Mouse (Mus musculus) liver, adult 2 months (tissue): Measurements from ENCODE around the gene Zfp423. TPM values are rescaled to one million over a fixed set of nuclear protein-coding genes. Genes with fewer than 3 reads are reported as not detected.
A peak's percentile ranks its signal among the peaks of the same experiment; 100 is the strongest.

Experiments used
- DNase-seq: peaks from one replicate; pipeline ENCODE4 v3.0.0-alpha.2; 2011; ENCODE audit warnings: low read depth, low spot score; ENCODE audit errors: extremely low read depth
- H3K27ac ChIP-seq: fragments of 200-500 bp; replicated peaks from 2 replicates; pipeline ENCODE4 v1.5.1; 2012; ENCODE audit warnings: low read depth, mild to moderate bottlenecking, control low read depth, inconsistent platforms, low read length; ENCODE audit not compliant: insufficient read depth
- H3K27me3 ChIP-seq: fragments of 200-500 bp; 2 replicates; pipeline ENCODE4 v1.6.1; 2012; ENCODE audit warnings: mild to moderate bottlenecking, moderate library complexity, low read length, inconsistent platforms; ENCODE audit not compliant: control insufficient read depth, insufficient read depth
- H3K36me3 ChIP-seq: fragments of 200-500 bp; 2 replicates; pipeline ENCODE4 v1.6.1; 2012; ENCODE audit warnings: low read length, inconsistent platforms; ENCODE audit not compliant: control insufficient read depth, insufficient read depth
- H3K4me1 ChIP-seq: fragments of 200-500 bp; 2 replicates; pipeline ENCODE4 v1.6.1; 2011; ENCODE audit warnings: low read length; ENCODE audit not compliant: control insufficient read depth, insufficient read depth
- H3K4me3 ChIP-seq: fragments of 200-500 bp; 2 replicates; pipeline ENCODE4 v1.5.1; 2011; ENCODE audit warnings: low read depth, mild to moderate bottlenecking, control low read depth, low read length, moderate library complexity; ENCODE audit not compliant: insufficient read depth
- H3K79me2 ChIP-seq: fragments of 200-500 bp; 2 replicates; pipeline ENCODE4 v1.6.1; 2012; ENCODE audit warnings: inconsistent platforms, mild to moderate bottlenecking, low read length, moderate library complexity; ENCODE audit not compliant: control insufficient read depth, insufficient read depth
- H3K9ac ChIP-seq: fragments of 200-500 bp; 2 replicates; pipeline ENCODE4 v1.6.1; 2012; ENCODE audit warnings: low read depth, mild to moderate bottlenecking, control low read depth, inconsistent platforms, low read length
- CTCF ChIP-seq: fragments of 200-500 bp; IDR thresholded peaks from 2 replicates; pipeline ENCODE4 v1.5.1; 2011; ENCODE audit warnings: low read depth, low read length, control low read depth
- POLR2A ChIP-seq: fragments of 200-500 bp; IDR thresholded peaks from 2 replicates; pipeline ENCODE4 v1.6.1; 2011; ENCODE audit warnings: low read length, control low read depth; ENCODE audit not compliant: insufficient read depth; ENCODE audit errors: extremely low read depth
- WGBS: fragments of 180-500 bp; shearing (Covaris S2); methylation state at CpG from one replicate; pipeline ENCODE4 v1.1.7; 2018; 5-methylcytosine and 5-hydroxymethylcytosine counted together
- polyA plus RNA-seq: library from polyadenylated mRNA; depleted of rRNA; stranded (reverse); fragments of >200 nt; gene quantifications from 2 replicates; pipeline ENCODE4 v1.2.3, GENCODE M21; 2012
- total RNA-seq: library from RNA; depleted of rRNA; stranded (reverse); fragments of >200 nt; gene quantifications from 2 replicates; pipeline ENCODE4 v1.2.3, GENCODE M21; 2014

Zfp423 gene
- total and polyA plus RNA-seq, 2 experiments: 0.18 to 0.31 TPM

DNA sequence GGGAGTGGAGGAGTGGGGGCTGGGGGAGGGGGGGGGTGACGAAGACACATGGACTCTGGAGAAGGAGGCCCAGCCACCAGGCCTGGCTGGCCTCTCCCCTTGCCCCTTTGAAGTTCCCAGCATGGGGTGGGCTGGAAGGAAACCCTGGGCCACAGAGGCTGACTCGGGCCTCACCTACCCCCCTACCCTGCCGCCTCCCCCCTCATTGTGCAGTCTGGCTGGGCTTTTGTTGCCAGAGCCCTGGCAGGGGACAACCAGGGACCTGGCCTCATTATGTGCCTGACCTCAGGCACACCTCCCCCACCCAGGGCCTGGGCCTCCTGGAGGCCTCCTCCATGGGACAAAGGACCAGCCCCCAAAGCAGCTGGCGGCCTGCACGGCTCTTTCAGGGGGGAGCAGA is 127.8 kb downstream of the Zfp423 start:
- no peak for DNase-seq
- Histone ChIP-seq H3K4me3 (no peak overlapping the region), H3K27me3 (no peaks in the 10 kb centered on the region), H3K9ac (no peak overlapping the region), H3K36me3 (no peaks in the 10 kb centered on the region), H3K79me2 (no peaks in the 10 kb centered on the region), H3K27ac (no peak overlapping the region), H3K4me1 (no peaks in the 10 kb centered on the region)
- WGBS: 56% methylated on average over 5 of the region's 5 CpGs
- TF ChIP-seq POLR2A (no peak), CTCF (no peak)

- Histone ChIP-seq H3K27ac (no peak overlapping the region), H3K4me3 (no peak overlapping the region), H3K36me3 (no peaks in the 10 kb centered on the region), H3K9ac (no peak overlapping the region), H3K27me3 (no peaks in the 10 kb centered on the region), H3K4me1 (no peaks in the 10 kb centered on the region), H3K79me2 (no peaks in the 10 kb centered on the region)
- DNase-seq: no peak
- TF ChIP-seq CTCF (no peak), POLR2A (no peak)
- WGBS: 50% methylated on average over 9 of the region's 9 CpGs
Measured at GRCm38 (mm10) chr8:87831116-87831515, 128.3 kb downstream of the Zfp423 start.

GRCm38 (mm10) chr8:87830200-87830599 is 129.2 kb downstream of the Zfp423 start:
- no peaks in the 10 kb centered on the region for H3K4me1 ChIP-seq
- no peaks in the 10 kb centered on the region for H3K27me3 ChIP-seq
- H3K27ac ChIP-seq: no peak overlapping the region
- DNase-seq: no peak
- no peak overlapping the region for H3K4me3 ChIP-seq
- 0 out of 2 replicates have a peak, but pooled peaks have one; percentile 27 for TF ChIP-seq CTCF
- TF ChIP-seq POLR2A: no peak
- no peak overlapping the region for H3K9ac ChIP-seq
- no peaks in the 10 kb centered on the region for H3K79me2 ChIP-seq
- H3K36me3 ChIP-seq: no peaks in the 10 kb centered on the region
- 33% methylated on average over 6 of the region's 6 CpGs for WGBS

GRCm38 (mm10) chr8:87826013-87826660 is 133.3 kb downstream of the Zfp423 start:
- DNase-seq: no peak
- Histone ChIP-seq H3K4me1 (no peaks in the 10 kb centered on the region), H3K9ac (no peak overlapping the region), H3K4me3 (no peak overlapping the region), H3K27ac (no peak overlapping the region), H3K27me3 (no peaks in the 10 kb centered on the region), H3K36me3 (no peaks in the 10 kb centered on the region), H3K79me2 (no peaks in the 10 kb centered on the region)
- TF ChIP-seq CTCF (no peak), POLR2A (no peak)
- 81% methylated on average over 9 of the region's 9 CpGs for WGBS

DNA sequence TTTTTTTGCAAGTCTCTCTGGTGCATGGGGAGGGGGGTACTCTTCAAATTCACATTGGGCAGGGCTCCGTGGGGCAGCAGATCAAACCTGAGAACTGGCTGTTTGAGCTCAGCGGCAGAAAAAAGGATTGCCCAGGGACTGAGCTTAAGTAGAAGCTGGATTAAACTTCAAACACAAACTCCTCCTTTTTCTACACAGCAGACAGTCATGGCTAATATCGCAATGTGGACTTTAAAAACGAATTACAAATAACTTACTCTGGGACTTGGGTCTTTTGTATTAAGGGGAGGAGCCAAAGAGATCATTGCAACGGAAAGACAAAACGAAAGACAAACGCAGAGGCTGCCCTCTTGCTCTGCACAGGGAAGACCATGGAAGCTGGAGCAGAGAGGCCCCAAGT is 136.2 kb downstream of the Zfp423 start:
- H3K4me1 ChIP-seq: no peaks in the 10 kb centered on the region
- no peak overlapping the region for H3K27ac ChIP-seq
- H3K27me3 ChIP-seq: no peaks in the 10 kb centered on the region
- H3K4me3 ChIP-seq: no peak overlapping the region
- no peak overlapping the region for H3K9ac ChIP-seq
- DNase-seq: peak; percentile 80
- no peaks in the 10 kb centered on the region for H3K36me3 ChIP-seq
- no peaks in the 10 kb centered on the region for H3K79me2 ChIP-seq
- 10% methylated on average over 7 of the region's 7 CpGs for WGBS
- TF ChIP-seq CTCF: no peak
- no peak for TF ChIP-seq POLR2A

DNA sequence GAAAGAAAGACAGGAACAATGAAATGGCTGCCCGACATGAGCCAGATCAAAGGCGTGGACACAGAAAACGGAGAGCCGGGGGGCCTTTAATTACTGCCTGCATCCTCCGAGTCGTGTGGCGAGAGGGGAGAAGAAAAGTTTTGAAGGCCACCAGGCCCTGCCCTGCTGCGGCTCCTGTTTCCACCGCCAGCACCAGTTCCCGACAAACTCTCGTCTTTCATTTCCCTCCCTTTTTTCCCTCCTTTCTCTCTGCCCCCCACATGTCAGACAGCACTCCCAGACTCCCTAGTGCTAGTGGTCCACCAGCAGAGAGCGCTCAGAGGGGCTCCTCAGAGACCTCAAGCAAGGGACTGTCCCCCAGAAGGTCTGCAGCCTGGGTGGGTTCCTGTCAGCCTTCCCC is 136.7 kb downstream of the Zfp423 start:
- DNase-seq: no peak
- H3K4me3 ChIP-seq: no peak overlapping the region
- no peaks in the 10 kb centered on the region for H3K79me2 ChIP-seq
- no peak overlapping the region for H3K9ac ChIP-seq
- TF ChIP-seq CTCF: no peak
- TF ChIP-seq POLR2A: no peak
- 44% methylated on average over 12 of the region's 12 CpGs for WGBS
- no peaks in the 10 kb centered on the region for H3K36me3 ChIP-seq
- H3K4me1 ChIP-seq: no peaks in the 10 kb centered on the region
- H3K27me3 ChIP-seq: no peaks in the 10 kb centered on the region
- no peak overlapping the region for H3K27ac ChIP-seq
